Mouse (Mus musculus): Measurements from ENCODE around the gene Zc2hc1c. TPM values are rescaled to one million over a fixed set of nuclear protein-coding genes. Genes with fewer than 3 reads are reported as not detected.
"Not testable (repeated sequence)": the region's sequence is repeated elsewhere in the genome, so short reads cannot be mapped to it uniquely, and the experiment has no call there.

Zc2hc1c gene
- total RNA-seq, 2 experiments from 2014 or later: 2.3 to 2.5 TPM

- intact Hi-C loops (cut with DNase I): no loop called here
- DNase-seq (ENCODE audit: low spot score in 2 of 2): no peak
Measured at GRCm38 (mm10) chr12:85280845-85281651, 7.3 kb upstream of the Zc2hc1c start.

GRCm38 (mm10) chr12:85281756-85282155, 6.6 kb upstream of the Zc2hc1c start:
- DNase-seq (ENCODE audit: low spot score in 2 of 2); intact Hi-C loops (cut with DNase I): not testable (repeated sequence)

GRCm38 (mm10) chr12:85284331-85284730, 4.1 kb upstream of the Zc2hc1c start:
- no peak for DNase-seq (ENCODE audit: low spot score in 2 of 2)
- intact Hi-C loops (cut with DNase I): no loop called here

DNA sequence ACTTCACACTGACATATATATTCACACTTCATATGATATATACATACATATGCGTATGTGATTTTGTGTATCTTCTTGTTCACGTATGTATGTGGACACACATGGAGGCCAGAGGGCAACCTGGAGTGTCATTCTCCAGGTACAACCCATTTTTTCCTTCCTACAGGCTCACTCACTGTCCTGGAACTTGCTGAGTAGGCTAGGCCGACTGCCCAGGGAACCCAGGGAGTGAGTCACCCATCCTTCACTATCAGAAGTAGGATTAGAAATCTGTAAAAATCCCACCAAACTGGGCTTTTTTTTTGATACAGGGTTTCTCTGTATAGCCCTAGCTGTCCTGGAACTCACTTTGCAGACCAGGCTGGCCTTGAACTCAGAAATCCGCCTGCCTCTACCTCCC, 3.4 kb upstream of the Zc2hc1c start:
- intact Hi-C loops (cut with DNase I): loop anchor here (5.0 kb wide), 1 partner anchor 138 kb away; no protein-coding TSS in a partner anchor
- DNase-seq (ENCODE audit: low spot score in 2 of 2): no peak

DNA sequence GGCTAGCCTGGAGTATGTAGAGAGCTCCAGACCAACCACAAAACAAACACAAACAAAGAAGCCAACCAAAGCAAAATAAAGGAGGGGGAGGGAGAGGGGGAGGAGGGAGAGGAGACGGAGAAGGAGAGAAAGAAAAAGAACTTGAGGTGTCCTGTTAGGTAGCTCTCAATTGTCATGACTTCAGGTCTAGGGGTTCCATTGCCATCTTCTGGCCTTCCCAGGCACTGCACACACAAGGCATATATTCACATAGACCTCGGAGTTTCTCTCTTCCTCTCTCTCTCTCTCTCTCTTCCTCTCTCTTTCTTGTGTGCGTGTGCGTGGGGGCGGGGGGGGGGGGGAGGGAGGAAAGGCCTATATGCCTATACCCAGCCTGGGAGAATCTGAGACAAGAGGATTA, 1.4 kb upstream of the Zc2hc1c start:
- DNase-seq (ENCODE audit: low spot score in 2 of 2): no peak
- intact Hi-C loops (cut with DNase I): loop anchor here (5.0 kb wide), 1 partner anchor 140 kb away; no protein-coding TSS in a partner anchor

DNA sequence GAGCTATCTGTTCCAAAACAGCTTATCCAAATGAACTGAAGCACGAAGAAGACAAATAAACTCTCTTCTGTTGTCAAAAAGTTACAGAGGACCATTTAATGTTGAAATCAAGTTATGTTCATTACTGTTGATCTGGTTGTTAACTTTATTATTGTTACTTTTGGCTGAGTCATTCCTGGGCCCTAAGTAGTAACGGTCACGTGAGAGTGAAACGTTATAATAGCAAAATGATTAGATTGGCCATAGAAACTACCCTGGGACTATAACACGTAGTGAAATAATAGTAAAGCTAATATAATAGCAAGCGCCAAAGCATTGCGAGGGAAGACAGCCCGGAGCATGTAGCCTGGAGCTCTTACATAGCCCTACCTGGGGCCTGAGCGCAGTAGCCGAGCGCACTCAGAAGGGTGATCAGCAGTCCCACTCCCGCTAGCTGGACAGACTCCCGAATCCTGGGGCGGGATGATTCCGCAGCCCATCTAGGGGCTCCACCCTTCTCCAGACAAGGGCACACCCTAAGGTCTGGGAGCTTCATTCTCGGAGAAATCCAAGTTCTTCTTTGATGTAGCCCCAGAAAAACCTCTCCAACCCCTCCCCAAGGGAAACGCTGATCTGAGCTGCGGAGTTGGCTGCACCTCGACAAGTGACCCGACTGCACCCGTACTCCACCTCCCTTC, 444 bp upstream of the Zc2hc1c start, which contains the start of gene Acyp1:
Gene Acyp1, minus strand, starts transcription at position 630 of the 677 bp plus-strand sequence.
- DNase-seq (ENCODE audit: low spot score in 2 of 2): peak in 1 of 2 experiments; percentile 29
- intact Hi-C loops (cut with DNase I): loop anchor here (5.0 kb wide), 1 partner anchor 141 kb away; no protein-coding TSS in a partner anchor

DNA sequence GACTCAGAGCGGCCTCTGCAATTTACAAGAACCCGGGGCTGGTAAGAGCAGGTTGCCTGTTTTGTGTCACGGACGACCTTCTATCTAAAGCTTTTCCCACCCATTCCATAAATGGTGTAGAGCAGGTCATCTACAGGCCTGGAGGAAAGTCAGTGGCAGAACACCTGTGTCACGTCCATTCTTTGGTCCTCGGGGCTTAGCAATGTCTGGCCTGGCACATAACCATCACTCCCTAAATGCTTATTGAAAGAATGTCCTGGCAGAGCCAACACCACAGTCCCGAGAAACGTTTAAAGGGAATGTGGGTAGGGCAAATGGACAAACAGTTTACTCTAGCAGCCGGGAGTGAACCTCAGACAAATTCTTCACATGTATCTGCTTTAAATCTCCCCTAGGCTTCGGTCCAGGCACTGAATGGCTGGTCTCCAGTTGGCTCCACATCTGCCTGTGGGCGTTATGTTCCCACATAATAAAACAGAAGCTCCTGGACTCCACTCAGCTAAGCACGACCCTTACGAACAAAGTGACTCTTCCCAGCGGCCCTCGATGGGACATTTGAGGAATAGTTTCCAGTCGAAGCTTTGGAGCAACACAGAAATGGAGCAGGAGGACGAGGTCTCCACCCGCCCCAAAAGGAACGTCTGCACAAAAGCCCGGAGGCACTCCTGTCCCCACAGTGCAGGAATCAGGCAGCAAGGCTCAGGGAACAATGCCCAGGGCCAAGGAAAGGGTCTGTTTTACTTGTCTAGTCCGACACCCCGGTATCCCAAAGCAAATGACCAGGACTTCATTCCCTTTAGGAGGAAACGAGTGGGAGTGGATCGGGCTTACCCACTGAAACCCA, 988 bp downstream of the Zc2hc1c start:
- no peak for DNase-seq (ENCODE audit: low spot score in 2 of 2)
- intact Hi-C loops (cut with DNase I): loop anchor here (5.0 kb wide), 1 partner anchor 142 kb away; no protein-coding TSS in a partner anchor

DNA sequence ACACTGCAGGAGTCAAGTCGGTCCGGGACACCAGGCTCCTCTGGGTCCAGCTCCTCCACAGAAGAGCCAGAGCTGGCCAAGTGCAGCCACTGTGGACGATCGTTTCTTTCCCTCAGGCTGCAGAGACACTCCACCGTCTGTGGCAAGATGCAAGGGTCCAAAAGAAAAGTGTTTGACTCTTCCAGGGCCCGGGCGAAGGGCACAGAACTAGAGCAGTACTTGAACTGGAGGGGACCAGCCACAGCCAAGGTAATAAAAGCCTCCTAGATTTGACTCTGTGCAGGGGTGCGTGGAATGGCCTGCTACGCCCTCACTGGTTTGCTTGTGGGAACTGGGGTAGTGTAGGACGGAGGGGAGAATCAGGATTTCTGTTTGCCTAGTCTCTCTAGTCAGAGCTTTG, 2.2 kb downstream of the Zc2hc1c start:
- intact Hi-C loops (cut with DNase I): no loop called here
- DNase-seq (ENCODE audit: low spot score in 2 of 2): no peak

- intact Hi-C loops (cut with DNase I): no loop called here
Measured at GRCm38 (mm10) chr12:85291541-85291940, 3.1 kb downstream of the Zc2hc1c start.

GRCm38 (mm10) chr12:85292288-85292687, 3.9 kb downstream of the Zc2hc1c start:
- intact Hi-C loops (cut with DNase I): no loop called here
- DNase-seq (ENCODE audit: low spot score in 2 of 2): no peak

More at GRCm38 (mm10) chr12:85291541-85291940, 3.1 kb downstream of the Zc2hc1c start:
- DNase-seq (ENCODE audit: low spot score in 2 of 2): no peak

GRCm38 (mm10) chr12:85292906-85293305, 4.5 kb downstream of the Zc2hc1c start:
- DNase-seq (ENCODE audit: low spot score in 2 of 2): no peak
- intact Hi-C loops (cut with DNase I): no loop called here

DNA sequence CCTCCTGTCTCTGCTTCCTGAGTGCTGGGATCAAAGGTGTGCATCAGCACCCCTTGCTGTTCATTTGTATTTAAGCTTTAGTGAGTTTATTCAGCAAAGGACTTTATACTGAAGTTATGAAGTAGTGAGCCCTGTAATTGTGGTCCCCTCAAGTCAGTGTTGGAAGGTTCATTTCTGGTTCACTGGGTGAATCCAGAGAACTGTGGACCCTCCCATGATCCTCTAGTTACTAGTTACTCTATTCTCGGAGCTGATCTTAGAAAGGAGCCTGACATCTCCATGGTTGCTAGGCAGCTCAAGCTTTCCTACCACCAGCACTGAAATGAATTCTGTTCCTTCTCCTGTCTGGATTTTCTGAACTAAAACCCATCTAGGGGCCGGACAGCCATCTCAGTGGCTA, 7.1 kb downstream of the Zc2hc1c start:
- DNase-seq (ENCODE audit: low spot score in 2 of 2): no peak
- intact Hi-C loops (cut with DNase I): no loop called here

DNA sequence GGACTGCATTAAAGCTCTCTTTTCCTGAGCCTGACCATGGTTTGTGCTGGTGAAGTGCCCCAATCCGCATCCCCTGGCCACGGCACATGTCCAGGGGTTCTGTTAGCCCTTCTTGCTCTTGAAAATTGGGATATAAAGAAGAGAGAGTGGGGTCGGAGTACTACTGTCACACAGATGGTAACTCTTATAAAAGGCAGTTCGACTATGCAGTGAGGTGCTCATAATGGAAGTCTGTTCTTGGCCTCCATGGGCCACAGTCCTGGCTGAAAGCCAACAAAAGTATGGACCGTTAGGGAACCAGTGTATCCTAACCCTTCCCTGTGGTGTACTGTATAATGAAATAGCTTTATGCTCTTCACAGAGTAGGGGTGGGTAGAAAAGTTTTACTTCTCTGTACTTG, 8.5 kb downstream of the Zc2hc1c start:
- intact Hi-C loops (cut with DNase I): no loop called here
- DNase-seq (ENCODE audit: low spot score in 2 of 2): no peak

DNA sequence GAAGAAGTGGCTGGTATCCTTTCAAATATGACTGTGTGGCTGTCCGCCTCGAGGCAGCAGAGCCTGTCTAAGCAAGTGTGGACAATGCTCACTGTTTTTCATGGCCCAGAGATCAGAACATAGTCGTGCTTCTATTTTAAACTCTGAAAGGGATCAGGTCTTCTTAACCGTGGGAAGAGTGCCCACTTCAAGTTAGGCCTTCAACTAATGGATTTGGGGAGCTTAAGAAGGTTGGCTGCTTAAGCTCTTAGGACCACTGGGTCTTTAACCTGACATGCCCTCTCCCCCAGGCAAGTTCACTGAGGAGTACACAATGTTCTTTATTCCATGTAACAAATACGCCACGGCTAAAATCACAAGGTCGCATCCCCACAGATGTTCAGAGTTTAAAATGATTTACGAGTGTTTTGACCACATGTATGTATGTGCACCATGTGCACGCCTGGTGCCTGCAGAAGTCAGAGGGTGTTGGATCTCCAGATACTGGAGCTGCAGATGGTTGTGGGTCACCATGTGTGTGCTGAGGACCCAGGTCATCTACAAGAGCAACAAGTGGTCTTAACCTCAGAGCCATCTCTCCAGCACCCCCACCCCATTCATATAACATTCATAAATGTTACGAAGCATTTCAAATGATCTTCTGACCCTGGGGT, 9.1 kb downstream of the Zc2hc1c start:
- intact Hi-C loops (cut with DNase I): no loop called here
- DNase-seq (ENCODE audit: low spot score in 2 of 2): no peak

GRCm38 (mm10) chr12:85298127-85298834, 9.9 kb downstream of the Zc2hc1c start:
- DNase-seq (ENCODE audit: low spot score in 2 of 2): no peak
- intact Hi-C loops (cut with DNase I): no loop called here

DNA sequence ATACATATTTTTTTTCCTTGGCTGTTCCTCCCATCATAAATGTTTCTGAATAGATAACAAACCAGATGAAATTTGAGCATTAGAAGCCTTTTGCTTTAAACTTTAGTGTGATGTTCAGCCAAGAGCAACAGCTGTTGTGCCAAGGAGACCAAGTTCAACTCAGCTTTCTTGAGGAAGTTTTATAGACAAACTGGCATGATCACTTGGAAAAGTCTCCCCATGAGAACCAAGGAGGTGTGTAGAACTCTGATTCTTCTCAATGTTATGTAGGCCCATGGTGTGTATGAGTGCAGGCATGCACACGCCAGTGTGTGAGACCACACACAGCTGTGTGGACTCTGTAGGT, 10.4 kb downstream of the Zc2hc1c start:
- intact Hi-C loops (cut with DNase I): no loop called here
- no peak for DNase-seq (ENCODE audit: low spot score in 2 of 2)

- intact Hi-C loops (cut with DNase I): no loop called here
- DNase-seq (ENCODE audit: low spot score in 2 of 2): no peak
Measured at GRCm38 (mm10) chr12:85303256-85303655, 14.9 kb downstream of the Zc2hc1c start.

GRCm38 (mm10) chr12:85304725-85305124, 16.3 kb downstream of the Zc2hc1c start:
- DNase-seq (ENCODE audit: low spot score in 2 of 2): no peak
- intact Hi-C loops (cut with DNase I): loop anchor here (2.0 kb wide), 2 partner anchors 134 to 162 kb away; no protein-coding TSS in a partner anchor

Data from left cerebral cortex, postnatal 36 days (tissue).